Mouse (Mus musculus) liver, embryonic 14.5 days (tissue): ENCODE results near the gene Gypa. TPM values are rescaled to one million over a fixed set of nuclear protein-coding genes. Genes with fewer than 3 reads are reported as not detected.

Experiments
- ATAC-seq: fragments of 200-750 bp; cut with Nextera tagmentation; 2 replicates; pipeline ENCODE4 v1.8.0; 2017; ENCODE audit warnings: moderate number of reproducible peaks, mild to moderate bottlenecking, moderate library complexity; ENCODE audit not compliant: insufficient read depth
- DNase-seq, 3 experiments: peaks; one replicate each; pipeline ENCODE4 v3.0.0-alpha.2; 2012 to 2013; ENCODE audit warnings: low read depth in 3 of 3, low spot score in 3 of 3
- H3K27ac ChIP-seq: fragments of 300-500 bp; sonication (generic); 2 replicates; pipeline ENCODE4 v1.5.1; 2014; ENCODE audit warnings: moderate library complexity, mild to moderate bottlenecking, control low read depth, inconsistent platforms
- H3K27me3 ChIP-seq: fragments of 300-500 bp; sonication (generic); 2 replicates; pipeline ENCODE4 v1.6.1; 2014; ENCODE audit warnings: mild to moderate bottlenecking, low read length, moderate library complexity; ENCODE audit not compliant: control insufficient read depth, insufficient read depth
- H3K36me3 ChIP-seq: fragments of 300-500 bp; sonication (generic); replicated peaks from 2 replicates; pipeline ENCODE4 v1.6.1; 2014; ENCODE audit warnings: low read depth; ENCODE audit not compliant: control insufficient read depth, insufficient read depth
- H3K4me1 ChIP-seq, 2 experiments: fragments of 200-500 bp in 1 of 2; fragments of 300-500 bp in 1 of 2; sonication (generic) in 1 of 2; replicated peaks; 2 replicates each; pipeline ENCODE4 v1.6.1; 2012 to 2014; ENCODE audit warnings: antibody characterized with exemption in 1 of 2, inconsistent platforms in 1 of 2, low read length in 1 of 2; ENCODE audit not compliant: control insufficient read depth in 2 of 2, insufficient read depth in 2 of 2
- H3K4me2 ChIP-seq: fragments of 300-500 bp; sonication (generic); 2 replicates; pipeline ENCODE4 v1.6.1; 2014; ENCODE audit warnings: low read depth, mild to moderate bottlenecking, control low read depth, moderate library complexity
- H3K4me3 ChIP-seq, 2 experiments: fragments of 200-500 bp in 1 of 2; fragments of 300-500 bp in 1 of 2; sonication (generic) in 1 of 2; 2 replicates each; pipeline ENCODE4 v1.5.1; 2012 to 2014; ENCODE audit warnings: low read depth in 2 of 2, low read length in 2 of 2, mild to moderate bottlenecking in 2 of 2, control low read depth in 1 of 2, inconsistent platforms in 1 of 2, moderate library complexity in 1 of 2; ENCODE audit not compliant: insufficient read depth in 1 of 2
- H3K9ac ChIP-seq: fragments of 300-500 bp; sonication (generic); replicated peaks from 2 replicates; pipeline ENCODE4 v1.6.1; 2014; ENCODE audit warnings: mild to moderate bottlenecking, control low read depth, moderate library complexity
- H3K9me3 ChIP-seq: fragments of 300-500 bp; sonication (generic); 2 replicates; pipeline ENCODE4 v1.6.1; 2016; ENCODE audit warnings: low read length, mixed read lengths; ENCODE audit not compliant: control insufficient read depth
- CTCF ChIP-seq: IDR thresholded peaks from 2 replicates; pipeline ENCODE4 v1.5.1; 2016; ENCODE audit warnings: antibody characterized with exemption, low read depth, control low read depth
- EP300 ChIP-seq: IDR thresholded peaks from 2 replicates; pipeline ENCODE4 v1.6.1; 2016; ENCODE audit warnings: antibody characterized with exemption, low read depth
- WGBS: fragments of 180-500 bp; shearing (Covaris S2); extraction: QIAGEN DNeasy Blood & Tissue Kit; methylation state at CpG from one replicate; pipeline ENCODE4 v1.1.7; 2014; ENCODE audit not compliant: insufficient replicate concordance; 5-methylcytosine and 5-hydroxymethylcytosine counted together
- polyA plus RNA-seq, 2 experiments: library from polyadenylated mRNA; depleted of rRNA in 1 of 2; stranded (reverse) in 1 of 2; unstranded in 1 of 2; fragments of >200 nt; fragmentation: Nextera tagmentation in 1 of 2; extraction: Ambion mirVana in 1 of 2; gene quantifications; 2 replicates each; pipeline versions ENCODE4 v1.2.1 to v1.2.3; 2012 to 2014

The Gypa gene
- polyA plus RNA-seq, 2 experiments: 449 to 694 TPM

DNA sequence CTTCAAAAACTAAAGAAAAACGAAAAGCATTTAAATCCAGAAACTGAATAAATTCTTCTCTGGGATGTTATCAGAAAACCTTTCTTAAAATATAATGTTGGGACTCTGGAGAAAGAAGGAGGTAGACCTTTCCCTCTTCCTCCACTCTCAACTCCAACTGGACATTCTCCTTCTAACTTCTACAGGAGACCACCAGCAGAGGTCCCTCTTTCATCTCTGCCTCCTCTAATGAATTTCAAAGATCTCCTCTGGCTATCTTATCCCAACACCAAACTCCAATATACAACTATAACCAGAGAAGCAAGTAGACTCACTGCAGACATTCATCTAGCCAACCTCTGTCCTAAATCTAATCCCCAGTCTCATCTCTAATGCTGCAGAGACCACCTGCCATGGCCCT is 2.0 kb upstream of the Gypa start:
- Histone ChIP-seq H3K4me3 (no peak overlapping the region), H3K9me3 (no peaks in the 10 kb centered on the region), H3K9ac (no peak overlapping the region), H3K4me1 (peaks cover 0 to 14% of the 10 kb centered on the region in 2 experiments; a peak in 3 of 4 replicates), H3K36me3 (peaks cover 12% of the 10 kb centered on the region), H3K27me3 (peaks cover under 1% of the 10 kb centered on the region; the same call in 1 of the 2 replicates), H3K27ac (no peak overlapping the region), H3K4me2 (no peak overlapping the region)
- ATAC-seq (no peak), DNase-seq (no peak)
- peak; percentile 24; the same call in 1 of the 2 replicates for TF ChIP-seq CTCF
- no peak for TF ChIP-seq EP300
- WGBS: 23% methylated on average over 1 of the region's 1 CpGs

DNA sequence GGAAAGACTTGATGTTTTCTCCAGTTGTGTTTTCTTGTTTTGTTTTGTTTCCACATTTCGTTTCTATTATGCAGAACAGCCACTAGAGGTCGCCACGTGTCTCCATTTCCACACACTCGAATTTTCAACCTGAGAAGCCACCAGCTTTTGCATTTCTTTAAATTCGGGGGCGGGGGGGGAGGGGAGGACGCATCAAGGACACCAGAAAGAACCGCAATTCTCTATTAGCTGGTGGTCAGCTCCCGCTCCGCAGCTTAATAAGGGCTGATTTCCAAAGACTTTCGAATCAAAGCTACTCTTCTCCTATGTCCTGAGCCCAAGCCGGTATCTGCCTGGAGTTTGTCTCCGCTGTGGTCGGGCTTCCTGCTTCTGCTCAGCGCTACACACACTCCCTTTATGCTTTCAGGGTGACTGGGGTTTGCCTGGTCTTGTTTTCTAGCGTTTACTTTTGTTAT is 567 bp upstream of the Gypa start:
- Histone ChIP-seq H3K27me3 (no peaks in the 10 kb centered on the region), H3K4me1 (peaks cover 0 to 21% of the 10 kb centered on the region in 2 experiments; a peak in 3 of 4 replicates), H3K36me3 (peaks cover 27% of the 10 kb centered on the region), H3K9ac (peak overlapping the region; percentile 94), H3K9me3 (no peaks in the 10 kb centered on the region), H3K4me2 (peak overlapping the region; percentile 96), H3K4me3 (peak overlapping the region; percentile 77 to 80), H3K27ac (peak overlapping the region; percentile 98)
- DNase-seq (peak; percentile 75 to 81 (median 78)), ATAC-seq (peak; percentile 43)
- WGBS: 0% methylated on average over 16 of the region's 16 CpGs
- peak; percentile 83 for TF ChIP-seq CTCF
- TF ChIP-seq EP300: peak; percentile 62; the same call in 1 of the 2 replicates

DNA sequence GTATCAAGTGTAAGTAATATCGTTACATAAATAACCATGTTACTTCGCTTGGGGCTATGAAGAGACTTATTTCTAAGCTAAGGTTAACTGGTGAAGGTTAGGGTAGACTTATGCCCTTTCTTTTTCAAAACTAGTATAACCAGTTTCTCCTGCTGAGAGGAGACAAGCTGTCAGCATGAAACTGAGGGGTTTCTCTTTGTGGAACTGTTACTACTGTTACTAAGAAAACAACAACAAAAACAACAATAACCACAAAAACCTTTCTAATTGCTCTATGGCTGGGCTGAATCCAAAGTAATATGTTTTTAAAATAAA is 722 bp downstream of the Gypa start:
- DNase-seq (no peak), ATAC-seq (peak; percentile 7; the same call in 1 of the 2 replicates)
- Histone ChIP-seq H3K4me1 (peaks cover under 1 to 26% of the 10 kb centered on the region in 2 experiments; a peak in 3 of 4 replicates), H3K9me3 (no peaks in the 10 kb centered on the region), H3K27me3 (no peaks in the 10 kb centered on the region), H3K27ac (peak overlapping the region; percentile 98), H3K4me3 (peak overlapping the region; percentile 75 to 77), H3K36me3 (peaks cover 40% of the 10 kb centered on the region), H3K4me2 (peak overlapping the region; percentile 40), H3K9ac (peak overlapping the region; percentile 94)
- TF ChIP-seq CTCF: no peak
- no peak for TF ChIP-seq EP300
- 25% methylated on average over 2 of the region's 2 CpGs for WGBS

DNA sequence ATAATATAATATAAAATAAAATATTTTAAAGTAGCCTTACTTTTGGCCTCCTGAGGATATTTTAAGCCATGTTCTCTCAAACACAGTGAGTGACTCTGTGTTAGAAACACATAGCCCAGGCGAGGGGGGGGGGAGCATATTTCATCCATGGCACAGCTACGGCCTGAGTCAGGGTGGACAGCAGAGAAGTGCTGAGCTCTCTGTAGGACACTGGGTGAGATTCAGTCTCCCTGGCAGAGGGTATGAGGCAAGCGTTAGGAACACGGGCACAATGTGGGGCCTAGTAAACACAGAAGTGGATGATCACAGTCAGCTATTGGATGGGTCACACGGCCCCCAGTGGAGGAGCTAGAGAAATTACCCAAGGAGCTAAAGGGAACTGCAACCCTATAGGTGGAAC is 1.2 kb downstream of the Gypa start:
- peaks cover 45% of the 10 kb centered on the region for H3K36me3 ChIP-seq
- peak overlapping the region; percentile 91 for H3K27ac ChIP-seq
- WGBS: 31% methylated on average over 5 of the region's 5 CpGs
- ATAC-seq (peak; percentile 3), DNase-seq (peak in 1 of 3 experiments; percentile 58)
- no peaks in the 10 kb centered on the region for H3K27me3 ChIP-seq
- peak overlapping the region; percentile 99 for H3K9ac ChIP-seq
- H3K4me1 ChIP-seq: peaks cover 5 to 29% of the 10 kb centered on the region in 2 experiments
- TF ChIP-seq EP300: no peak
- peak overlapping the region; percentile 44 for H3K4me2 ChIP-seq
- H3K9me3 ChIP-seq: no peaks in the 10 kb centered on the region
- H3K4me3 ChIP-seq: peak overlapping the region; percentile 85 to 99

DNA sequence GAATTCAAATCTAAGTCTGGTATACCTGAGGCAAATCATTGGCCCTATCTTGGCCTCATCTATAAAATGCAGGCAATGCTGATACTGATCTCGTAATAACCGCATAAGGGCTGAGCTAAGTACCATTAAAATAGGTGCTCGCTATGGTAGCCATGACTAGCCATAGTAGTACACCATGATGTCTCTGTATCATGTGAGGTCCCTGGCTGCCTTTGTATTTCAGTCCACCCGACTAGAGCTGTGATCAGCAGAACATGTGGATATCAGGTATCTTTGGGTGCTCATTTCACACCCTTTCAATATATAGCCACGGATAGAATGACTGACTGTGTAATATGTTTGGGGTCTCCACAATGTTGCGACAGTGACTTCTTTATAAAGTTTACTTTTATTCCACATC is 1.9 kb downstream of the Gypa start:
- Histone ChIP-seq H3K36me3 (peaks cover 47% of the 10 kb centered on the region), H3K27me3 (no peaks in the 10 kb centered on the region), H3K4me3 (peak overlapping the region; percentile 83 to 85), H3K9ac (peak overlapping the region; percentile 88), H3K4me2 (peak overlapping the region; percentile 98), H3K4me1 (peaks cover 8 to 33% of the 10 kb centered on the region in 2 experiments), H3K27ac (peak overlapping the region; percentile 99), H3K9me3 (no peaks in the 10 kb centered on the region)
- DNase-seq (no peak), ATAC-seq (no peak)
- WGBS: 54% methylated on average over 6 of the region's 6 CpGs
- no peak for TF ChIP-seq CTCF
- no peak for TF ChIP-seq EP300
